Mouse (Mus musculus) hindbrain, postnatal 0 days (tissue): ENCODE results near the gene Ddah1. TPM values are rescaled to one million over a fixed set of nuclear protein-coding genes. Genes with fewer than 3 reads are reported as not detected.

Experiments
- ATAC-seq: fragments of 200-750 bp; cut with Nextera tagmentation; 2 replicates; pipeline ENCODE4 v1.8.0; 2017; ENCODE audit warnings: mild to moderate bottlenecking, moderate TSS enrichment, moderate library complexity
- DNase-seq: peaks from one replicate; pipeline ENCODE4 v3.0.0-alpha.2; 2015; ENCODE audit warnings: low spot score
- H3K27ac ChIP-seq: fragments of 300-500 bp; sonication (generic); 2 replicates; pipeline ENCODE4 v1.5.1; 2014; ENCODE audit warnings: mild to moderate bottlenecking
- H3K27me3 ChIP-seq: fragments of 300-500 bp; sonication (generic); 2 replicates; pipeline ENCODE4 v1.6.1; 2014; ENCODE audit warnings: low read length, mixed read lengths; ENCODE audit not compliant: insufficient read depth
- H3K36me3 ChIP-seq: fragments of 300-500 bp; sonication (generic); 2 replicates; pipeline ENCODE4 v1.6.1; 2014; ENCODE audit warnings: low read length, mixed read lengths; ENCODE audit not compliant: insufficient read depth
- H3K4me1 ChIP-seq: fragments of 300-500 bp; sonication (generic); 2 replicates; pipeline ENCODE4 v1.6.1; 2014; ENCODE audit warnings: antibody characterized with exemption, low read length, mixed read lengths; ENCODE audit not compliant: insufficient read depth
- H3K4me2 ChIP-seq: fragments of 300-500 bp; sonication (generic); 2 replicates; pipeline ENCODE4 v1.6.1; 2014; ENCODE audit warnings: low read depth, mild to moderate bottlenecking, low read length, moderate library complexity, mixed read lengths
- H3K4me3 ChIP-seq: fragments of 300-500 bp; sonication (generic); 2 replicates; pipeline ENCODE4 v1.5.1; 2014; ENCODE audit warnings: low read length
- H3K9ac ChIP-seq: fragments of 300-500 bp; sonication (generic); replicated peaks from 2 replicates; pipeline ENCODE4 v1.6.1; 2014; ENCODE audit warnings: mild to moderate bottlenecking, low read length, moderate library complexity, mixed read lengths
- H3K9me3 ChIP-seq: fragments of 300-500 bp; sonication (generic); 2 replicates; pipeline ENCODE4 v1.6.1; 2016; ENCODE audit warnings: low read length, mixed read lengths
- CTCF ChIP-seq: IDR thresholded peaks from 2 replicates; pipeline ENCODE4 v1.5.1; 2016; ENCODE audit warnings: antibody characterized with exemption, control low read depth, low read depth
- WGBS: fragments of 180-500 bp; shearing (Covaris S2); extraction: QIAGEN DNeasy Blood & Tissue Kit; methylation state at CpG from one replicate; pipeline ENCODE4 v1.1.7; 2014; 5-methylcytosine and 5-hydroxymethylcytosine counted together
- polyA plus RNA-seq: library from polyadenylated mRNA; unstranded; fragments of >200 nt; fragmentation: Nextera tagmentation; extraction: Ambion mirVana; gene quantifications from 2 replicates; pipeline ENCODE4 v1.2.1, GENCODE M21; 2015
- total RNA-seq: library from RNA; depleted of rRNA; stranded (reverse); fragments of >200 nt; gene quantifications from 2 replicates; pipeline ENCODE4 v1.2.3, GENCODE M21; 2014

The Ddah1 gene
- total and polyA plus RNA-seq, 2 experiments from 2014 or later = 125 to 170 TPM

GRCm38 (mm10) chr3:145852041-145852440, 93.6 kb downstream of the Ddah1 start:
- TF ChIP-seq CTCF = no peak
- no peaks in the 10 kb centered on the region for H3K27me3 ChIP-seq
- no peak for ATAC-seq
- no peak overlapping the region for H3K4me2 ChIP-seq
- no peak overlapping the region for H3K4me3 ChIP-seq
- no peaks in the 10 kb centered on the region for H3K36me3 ChIP-seq
- H3K9me3 ChIP-seq = no peaks in the 10 kb centered on the region
- H3K4me1 ChIP-seq = no peaks in the 10 kb centered on the region
- no peak overlapping the region for H3K27ac ChIP-seq
- 76% methylated on average over 5 of the region's 5 CpGs for WGBS
- no peak for DNase-seq
- no peak overlapping the region for H3K9ac ChIP-seq

- 91% methylated on average over 4 of the region's 4 CpGs for WGBS
- H3K27me3 ChIP-seq = no peaks in the 10 kb centered on the region
- H3K36me3 ChIP-seq = no peaks in the 10 kb centered on the region
- TF ChIP-seq CTCF = no peak
- no peak overlapping the region for H3K27ac ChIP-seq
- no peaks in the 10 kb centered on the region for H3K4me1 ChIP-seq
- no peak overlapping the region for H3K4me3 ChIP-seq
- H3K9me3 ChIP-seq = peaks cover 4% of the 10 kb centered on the region; the same call in 1 of the 2 replicates
- H3K4me2 ChIP-seq = no peak overlapping the region
- no peak overlapping the region for H3K9ac ChIP-seq
- ATAC-seq (no peak), DNase-seq (no peak)
These were observed 94.3 kb downstream of the Ddah1 start for GRCm38 (mm10) chr3:145852800-145853199.

- Histone ChIP-seq H3K9me3 (peaks cover 4% of the 10 kb centered on the region; the same call in 1 of the 2 replicates), H3K4me3 (no peak overlapping the region), H3K27me3 (no peaks in the 10 kb centered on the region), H3K9ac (no peak overlapping the region), H3K4me1 (no peaks in the 10 kb centered on the region), H3K4me2 (no peak overlapping the region), H3K27ac (no peak overlapping the region), H3K36me3 (no peaks in the 10 kb centered on the region)
- DNase-seq (no peak), ATAC-seq (no peak)
- WGBS = 84% methylated on average over 4 of the region's 4 CpGs
- TF ChIP-seq CTCF = no peak
These were observed 95.2 kb downstream of the Ddah1 start for GRCm38 (mm10) chr3:145853713-145854112.

- H3K4me2 ChIP-seq = no peak overlapping the region
- peak; percentile 52 for DNase-seq
- ATAC-seq = peak; percentile 76
- H3K36me3 ChIP-seq = no peaks in the 10 kb centered on the region
- no peaks in the 10 kb centered on the region for H3K27me3 ChIP-seq
- H3K9ac ChIP-seq = no peak overlapping the region
- peaks cover 4% of the 10 kb centered on the region; the same call in 1 of the 2 replicates for H3K9me3 ChIP-seq
- peak overlapping the region; percentile 51 for H3K27ac ChIP-seq
- no peak for TF ChIP-seq CTCF
- WGBS = 52% methylated on average over 5 of the region's 5 CpGs
- no peak overlapping the region for H3K4me3 ChIP-seq
- H3K4me1 ChIP-seq = no peaks in the 10 kb centered on the region
These were observed 96.0 kb downstream of the Ddah1 start for GRCm38 (mm10) chr3:145854427-145854826.

- H3K27ac ChIP-seq = no peak overlapping the region
- 90% methylated on average over 6 of the region's 6 CpGs for WGBS
- H3K4me3 ChIP-seq = no peak overlapping the region
- ATAC-seq = no peak
- H3K36me3 ChIP-seq = no peaks in the 10 kb centered on the region
- H3K27me3 ChIP-seq = no peaks in the 10 kb centered on the region
- no peak for DNase-seq
- no peaks in the 10 kb centered on the region for H3K4me1 ChIP-seq
- H3K4me2 ChIP-seq = no peak overlapping the region
- TF ChIP-seq CTCF = no peak
- peaks cover 4% of the 10 kb centered on the region; the same call in 1 of the 2 replicates for H3K9me3 ChIP-seq
- no peak overlapping the region for H3K9ac ChIP-seq
These were observed 96.8 kb downstream of the Ddah1 start for GRCm38 (mm10) chr3:145855299-145855698.

- 94% methylated on average over 5 of the region's 5 CpGs for WGBS
- Histone ChIP-seq H3K4me2 (no peak overlapping the region), H3K4me3 (no peak overlapping the region), H3K9ac (no peak overlapping the region), H3K9me3 (peaks cover 4% of the 10 kb centered on the region; the same call in 1 of the 2 replicates), H3K27ac (no peak overlapping the region), H3K27me3 (no peaks in the 10 kb centered on the region), H3K36me3 (no peaks in the 10 kb centered on the region), H3K4me1 (no peaks in the 10 kb centered on the region)
- no peak for DNase-seq
- no peak; the same call in 1 of the 2 replicates for TF ChIP-seq CTCF
- no peak for ATAC-seq
These were observed 99.9 kb downstream of the Ddah1 start for GRCm38 (mm10) chr3:145858388-145858787.

GRCm38 (mm10) chr3:145862521-145862920, 104.0 kb downstream of the Ddah1 start:
- no peak for ATAC-seq
- Histone ChIP-seq H3K4me1 (peaks cover 4% of the 10 kb centered on the region; the same call in 1 of the 2 replicates), H3K27me3 (no peaks in the 10 kb centered on the region), H3K27ac (no peak overlapping the region), H3K9ac (no peak overlapping the region), H3K4me2 (no peak overlapping the region), H3K36me3 (no peaks in the 10 kb centered on the region), H3K4me3 (no peak overlapping the region), H3K9me3 (peaks cover 1% of the 10 kb centered on the region; the same call in 1 of the 2 replicates)
- WGBS = 49% methylated on average over 4 of the region's 4 CpGs
- TF ChIP-seq CTCF = no peak
- no peak for DNase-seq
